Mouse (Mus musculus) brown adipose tissue, adult 24 weeks (tissue): ENCODE data around the gene Sdhaf3. TPM values are rescaled to one million over a fixed set of nuclear protein-coding genes. Genes with fewer than 3 reads are reported as not detected.

Source experiments
- polyA plus RNA-seq: library from polyadenylated mRNA; stranded (reverse); fragments of >200 nt; gene quantifications from 2 replicates; pipeline ENCODE4 v1.2.4, GENCODE M21; 2012; ENCODE audit not compliant: missing spikeins, insufficient read depth, insufficient read length

The Sdhaf3 gene
- polyA plus RNA-seq, 1 experiment = 12.8 TPM

Other genes starting within 250 kb of the Sdhaf3 start
- not detected in 2 replicates for gene Dlx6, start 92.7 kb upstream of the Sdhaf3 start, polyA plus RNA-seq
- not detected in 2 replicates for gene Dlx5, start 73.9 kb upstream of the Sdhaf3 start, polyA plus RNA-seq